Mouse (Mus musculus) gastrocnemius, postnatal 36 days (tissue): ENCODE measurements around the gene 2900011O08Rik. TPM values are rescaled to one million over a fixed set of nuclear protein-coding genes. Genes with fewer than 3 reads are reported as not detected.
"Not testable (repeated sequence)": the region's sequence is repeated elsewhere in the genome, so short reads cannot be mapped to it uniquely, and the experiment has no call there.

Experiments
- DNase-seq, 2 experiments: peaks; one replicate each; pipeline ENCODE4 v3.0.0; 2022
- intact Hi-C: fragments of 180-260 bp; cut with DNase I; formaldehyde crosslinking; loops from one replicate; pipeline ENCODE4 v1.15.1; 2025
- long read RNA-seq, 2 experiments: library from polyadenylated mRNA; stranded (forward); transcript quantifications; one replicate each; pipeline ENCODE4 v2.0.0; 2021
- total RNA-seq, 2 experiments: library from RNA; stranded (reverse); gene quantifications; 2 replicates each; pipeline ENCODE4 v1.2.3; 2021

Gene 2900011O08Rik
- not detected for total RNA-seq
- long read RNA-seq, experiment 1 = 0 reads
- long read RNA-seq, experiment 2 = 0 reads

DNA sequence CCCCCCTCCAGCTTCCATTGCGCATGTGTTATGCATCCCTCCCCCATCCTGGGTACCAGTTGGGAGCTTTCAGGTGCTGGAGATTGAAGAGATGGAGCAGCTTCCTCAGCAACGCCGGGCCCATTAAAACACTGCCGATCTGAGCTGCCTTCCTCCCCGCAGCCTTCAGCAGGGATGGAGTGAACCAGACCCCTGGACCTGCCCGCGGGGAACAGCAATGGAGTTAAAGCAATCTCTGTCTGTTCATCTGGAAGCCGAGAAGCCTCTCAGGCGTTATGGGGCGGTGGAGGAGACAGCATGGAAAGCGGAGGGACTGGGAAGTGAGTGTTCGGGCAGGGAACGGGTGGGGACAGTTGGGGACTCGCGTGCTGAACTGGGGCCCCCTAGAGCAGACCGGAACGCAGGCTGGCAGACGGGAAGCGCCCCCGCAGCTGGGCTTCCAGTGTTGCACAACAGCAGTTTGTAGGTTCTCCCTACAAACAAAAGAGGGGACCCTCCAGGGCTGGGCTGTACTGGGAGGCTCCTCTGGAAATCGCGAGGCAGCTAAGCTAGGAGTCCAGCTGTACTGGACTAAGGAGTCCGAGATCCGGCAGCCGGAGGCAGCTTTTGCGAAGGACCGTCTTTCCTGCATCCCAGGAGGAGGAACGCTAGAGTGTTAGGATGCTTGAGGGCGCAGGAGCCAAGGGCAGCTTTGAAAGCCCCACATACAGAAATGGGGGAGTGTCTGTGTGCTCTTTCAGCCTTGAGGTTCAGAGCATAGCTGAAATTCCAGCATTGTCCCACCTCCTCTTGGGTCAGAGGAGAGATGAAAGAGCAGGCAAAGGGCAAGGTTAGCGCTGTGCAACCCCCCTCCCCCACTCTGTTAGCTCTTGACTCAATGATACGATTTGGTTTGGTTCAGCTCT lies at the start of gene 2900011O08Rik, which contains the start of gene Ifitm7:
Gene 2900011O08Rik, plus strand, starts transcription at position 31 of the 905 bp plus-strand sequence.
Gene Ifitm7, minus strand, starts transcription at position 315 of the 905 bp plus-strand sequence.
- no peak for DNase-seq
- intact Hi-C loops = no loop called here

DNA sequence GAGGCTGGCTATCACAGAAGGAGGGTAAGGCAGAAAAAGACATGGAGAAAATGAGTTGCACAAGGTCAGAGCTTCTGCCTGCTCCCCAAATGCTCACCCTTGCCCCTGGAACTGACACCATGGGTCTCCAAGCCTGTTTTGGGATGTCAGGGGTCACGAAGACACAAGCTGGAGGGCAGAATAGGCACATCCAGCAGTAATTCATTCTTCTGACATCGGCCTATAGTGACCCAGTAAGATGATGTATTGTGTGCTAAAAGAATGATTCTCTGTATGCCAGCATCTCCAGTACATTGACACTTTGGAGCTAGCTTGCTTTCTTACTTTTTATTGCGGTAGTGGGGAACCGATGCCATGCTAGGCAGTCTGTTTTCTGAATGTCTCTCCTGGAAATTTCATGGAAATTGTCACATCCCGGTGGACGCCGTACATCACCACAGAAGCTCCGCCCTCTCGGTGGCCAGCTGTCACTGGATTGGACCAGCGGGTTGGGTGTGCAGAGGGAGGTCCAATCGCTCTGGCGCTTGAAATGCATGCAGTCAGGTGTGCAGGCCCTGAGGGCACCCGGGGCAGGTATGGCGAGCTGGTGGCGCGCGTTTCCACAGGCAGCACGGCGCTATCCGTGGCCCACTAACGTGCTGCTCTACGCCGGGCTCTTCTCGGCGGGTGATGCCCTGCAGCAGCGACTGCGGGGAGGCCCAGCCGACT lies 46.1 kb upstream of the 2900011O08Rik start:
- peak in 1 of 2 experiments; percentile 31 for DNase-seq
- intact Hi-C loops = loop anchor here (5.0 kb wide), 1 partner anchor 62 kb away; no protein-coding TSS in a partner anchor

DNA sequence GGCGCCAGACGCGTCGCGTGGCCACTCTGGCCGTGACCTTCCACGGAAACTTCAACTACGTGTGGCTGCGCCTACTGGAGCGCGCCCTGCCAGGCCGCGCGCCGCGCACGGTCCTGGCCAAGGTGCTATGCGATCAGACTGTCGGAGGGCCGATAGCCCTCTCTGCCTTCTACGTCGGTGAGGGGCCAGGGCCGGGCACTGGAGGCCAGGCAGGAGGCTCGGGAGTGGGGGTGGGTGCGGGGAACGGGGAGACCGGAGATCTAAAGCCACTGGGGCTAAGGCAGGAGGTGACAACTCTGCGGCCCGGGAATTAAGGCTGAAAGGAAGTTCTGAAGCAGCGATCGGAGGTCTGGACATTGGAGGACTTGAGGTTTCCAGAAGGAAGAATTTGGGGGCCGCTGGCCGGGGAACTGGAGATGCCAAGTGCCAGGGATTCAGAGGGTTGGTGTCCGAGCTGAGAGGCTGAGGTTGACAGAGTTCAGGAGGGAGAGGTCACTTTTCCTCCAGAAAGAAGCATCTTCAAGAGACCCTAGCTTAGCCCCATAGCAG lies 45.5 kb upstream of the 2900011O08Rik start:
- intact Hi-C loops = loop anchor here (5.0 kb wide), 1 partner anchor 61 kb away; no protein-coding TSS in a partner anchor
- DNase-seq = peak in 1 of 2 experiments; percentile 9

DNA sequence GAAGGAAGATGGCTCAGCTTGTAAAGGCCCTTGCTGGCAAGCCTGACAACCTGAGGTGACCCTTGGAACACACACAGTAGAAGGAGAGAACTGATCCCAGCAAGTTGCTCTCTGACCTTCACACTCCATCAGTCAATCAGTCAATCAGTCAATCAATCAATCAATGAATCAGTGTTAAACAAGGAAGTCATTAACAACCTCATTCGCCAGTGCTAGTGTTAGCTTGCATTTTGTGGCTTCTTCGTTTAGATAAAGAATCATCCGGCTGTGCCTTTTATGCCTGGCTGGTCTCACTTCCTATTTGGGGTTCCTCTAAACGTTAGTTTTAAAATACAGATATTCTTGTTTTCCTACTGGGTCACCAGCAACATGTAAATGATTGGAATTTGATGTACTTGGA lies 42.2 kb upstream of the 2900011O08Rik start:
- no peak for DNase-seq
- intact Hi-C loops = loop anchor here (5.0 kb wide), 1 partner anchor 58 kb away; no protein-coding TSS in a partner anchor

DNA sequence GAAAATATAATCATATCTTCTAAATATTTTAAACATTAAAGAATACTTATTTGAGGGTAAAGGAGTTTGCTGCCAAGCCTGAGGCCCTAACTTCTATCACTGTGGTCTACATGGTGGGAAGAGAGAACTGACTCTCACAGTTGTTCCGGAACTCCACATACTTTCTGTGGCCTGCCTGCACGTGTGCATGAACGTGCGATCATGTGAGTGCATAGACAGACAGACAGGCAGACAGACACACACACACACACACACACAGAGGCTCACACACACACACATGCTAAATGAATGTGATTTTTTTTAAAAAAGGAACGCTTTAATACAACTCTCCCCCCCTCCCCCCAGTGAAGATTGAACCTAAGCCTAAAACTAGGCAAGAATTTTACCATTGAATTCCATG lies 41.7 kb upstream of the 2900011O08Rik start:
- no peak for DNase-seq
- intact Hi-C loops = loop anchor here (5.0 kb wide), 1 partner anchor 58 kb away; no protein-coding TSS in a partner anchor

DNA sequence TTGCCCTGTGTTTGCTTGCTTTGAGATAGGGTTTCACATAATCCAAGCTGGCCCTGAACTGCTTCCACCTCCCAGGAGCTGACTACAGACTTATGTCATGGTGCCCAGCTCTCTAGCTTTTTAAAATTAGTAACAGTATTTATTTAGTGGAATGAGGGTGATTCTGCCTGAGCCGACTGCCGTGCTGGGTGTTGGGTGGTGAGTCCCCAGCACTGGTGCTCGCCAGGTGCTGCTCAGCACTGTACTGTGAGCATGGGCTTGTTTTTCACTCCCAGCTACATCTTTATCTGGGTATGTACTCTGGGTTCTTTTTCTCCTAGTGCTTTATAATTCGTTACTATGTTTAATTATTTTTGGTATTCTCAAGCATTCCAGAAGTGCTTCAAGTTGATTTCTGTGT lies 41.3 kb upstream of the 2900011O08Rik start:
- intact Hi-C loops = no loop called here
- no peak for DNase-seq

DNA sequence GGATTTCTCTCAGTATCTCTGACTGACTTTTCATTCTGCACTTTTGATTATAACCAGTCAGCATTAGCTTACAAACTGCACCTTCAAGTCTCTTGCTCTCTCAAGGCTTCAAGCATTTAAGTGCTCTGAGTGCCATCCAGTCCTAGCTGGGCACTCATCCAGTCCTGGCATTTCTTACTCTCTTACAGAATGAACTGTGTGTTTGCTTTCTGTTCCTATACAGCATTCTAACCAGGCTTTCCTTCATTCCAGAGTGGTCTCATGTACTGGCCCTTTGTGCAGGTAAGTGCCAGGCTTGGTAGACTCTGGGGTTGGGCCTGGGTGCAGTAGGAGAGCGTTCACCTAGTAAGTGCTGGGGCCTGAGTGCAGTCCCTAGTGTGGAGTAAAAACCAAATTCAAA lies 40.1 kb upstream of the 2900011O08Rik start:
- no peak for DNase-seq
- intact Hi-C loops = no loop called here

DNA sequence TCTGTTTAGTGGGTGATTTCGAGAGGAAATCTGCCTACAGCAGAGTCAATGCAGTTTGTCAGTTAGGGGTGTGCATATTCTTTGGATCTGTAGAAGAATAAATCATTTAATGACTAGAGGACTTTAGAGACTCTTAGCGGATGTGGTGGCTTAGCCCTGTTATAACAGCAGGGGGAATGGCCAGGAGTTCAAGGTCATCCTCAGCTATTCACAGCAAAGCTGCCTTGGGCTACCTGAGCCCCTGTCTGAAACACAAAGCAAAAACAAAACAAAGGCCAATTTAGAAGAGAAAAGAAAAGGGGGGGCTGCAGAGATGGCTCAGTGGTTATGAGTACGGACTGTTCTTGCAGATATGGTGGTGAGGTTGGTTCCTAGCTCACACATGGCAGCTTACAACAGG lies 35.2 kb upstream of the 2900011O08Rik start:
- no peak for DNase-seq
- intact Hi-C loops = no loop called here

DNA sequence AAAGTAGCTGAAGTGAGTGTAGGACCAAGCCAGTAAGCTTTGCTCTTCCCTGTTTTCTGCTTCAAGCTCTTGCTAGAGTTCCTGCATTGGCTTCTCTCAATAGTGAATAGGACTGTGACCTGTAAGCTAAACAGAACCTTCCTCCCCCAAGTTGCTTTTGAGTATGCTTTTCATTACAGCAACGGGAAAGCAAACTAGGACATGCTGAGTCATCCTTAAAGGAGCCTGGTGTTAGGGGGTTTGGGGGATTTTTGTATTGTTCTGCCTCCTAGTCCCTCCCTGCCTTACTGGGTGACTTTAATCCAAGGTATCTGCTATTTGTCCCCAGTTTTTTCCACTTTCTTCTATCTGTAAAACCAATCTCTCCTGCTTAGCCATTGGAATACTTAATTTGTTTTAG lies 24.4 kb upstream of the 2900011O08Rik start:
- DNase-seq = no peak
- intact Hi-C loops = no loop called here

DNA sequence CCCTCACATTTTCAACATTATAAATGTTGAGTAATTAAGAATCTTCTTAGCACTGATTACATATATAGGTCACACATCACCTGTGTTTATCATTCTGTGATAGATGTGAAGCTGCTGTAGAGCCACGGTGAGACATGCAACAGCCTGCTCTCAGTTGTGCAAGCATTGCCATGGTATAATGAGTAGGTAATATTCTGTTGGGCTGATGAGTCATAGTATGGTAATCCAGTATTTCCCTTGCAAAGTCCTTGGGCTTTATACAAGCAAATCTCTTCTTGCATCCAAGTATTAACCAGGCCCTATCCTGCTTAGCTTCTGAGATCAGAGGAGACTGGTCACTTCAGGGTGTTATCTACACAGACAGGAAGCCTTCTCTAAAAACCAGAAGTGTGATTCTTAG lies 17.3 kb upstream of the 2900011O08Rik start:
- intact Hi-C loops = no loop called here
- no peak for DNase-seq

DNA sequence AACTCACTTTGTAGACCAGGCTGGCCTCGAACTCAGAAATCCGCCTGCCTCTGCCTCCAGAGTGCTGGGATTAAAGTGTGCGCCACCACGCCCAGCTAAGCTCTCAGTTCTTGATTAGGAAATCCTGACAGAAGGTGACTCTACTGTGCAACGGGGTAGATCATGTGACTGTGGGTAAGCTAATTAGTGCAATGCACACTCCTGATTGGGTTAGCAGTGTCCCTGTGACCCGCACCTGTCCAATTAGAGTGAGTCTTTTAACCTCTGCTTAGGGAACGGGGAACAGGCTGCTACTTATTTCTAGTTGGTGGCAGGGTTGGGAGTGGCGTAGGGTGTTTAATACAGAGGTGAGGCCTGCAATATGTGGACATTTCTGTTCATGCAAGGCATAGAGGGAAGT lies 14.4 kb upstream of the 2900011O08Rik start:
- intact Hi-C loops = no loop called here
- no peak for DNase-seq

DNA sequence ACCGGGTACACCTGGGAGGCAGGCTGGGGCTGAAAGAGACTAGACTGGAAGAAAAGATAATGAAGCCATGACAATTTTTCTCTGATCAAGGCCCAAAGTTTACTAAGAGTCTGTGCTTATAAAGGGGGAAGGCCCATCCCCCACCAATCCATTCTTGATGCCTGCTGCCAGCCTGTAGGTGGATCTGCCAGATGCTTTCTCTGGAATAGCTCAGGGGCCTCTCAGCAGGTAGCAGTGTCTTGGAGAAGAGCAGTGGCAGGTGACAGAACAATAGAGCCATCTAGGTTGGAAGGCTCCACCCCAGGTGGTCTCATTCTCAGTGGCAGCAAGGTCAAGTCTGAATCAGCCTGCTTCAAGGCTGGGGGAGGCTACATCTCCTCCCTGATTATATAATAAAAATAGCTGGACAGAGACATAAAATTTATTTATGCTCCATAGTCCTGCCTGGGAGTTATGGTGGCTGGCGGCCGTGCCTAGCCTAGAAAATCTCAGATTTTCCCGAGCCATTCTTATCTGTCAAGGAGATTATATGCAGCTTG lies 10.0 kb upstream of the 2900011O08Rik start:
- intact Hi-C loops, DNase-seq: not testable (repeated sequence)

DNA sequence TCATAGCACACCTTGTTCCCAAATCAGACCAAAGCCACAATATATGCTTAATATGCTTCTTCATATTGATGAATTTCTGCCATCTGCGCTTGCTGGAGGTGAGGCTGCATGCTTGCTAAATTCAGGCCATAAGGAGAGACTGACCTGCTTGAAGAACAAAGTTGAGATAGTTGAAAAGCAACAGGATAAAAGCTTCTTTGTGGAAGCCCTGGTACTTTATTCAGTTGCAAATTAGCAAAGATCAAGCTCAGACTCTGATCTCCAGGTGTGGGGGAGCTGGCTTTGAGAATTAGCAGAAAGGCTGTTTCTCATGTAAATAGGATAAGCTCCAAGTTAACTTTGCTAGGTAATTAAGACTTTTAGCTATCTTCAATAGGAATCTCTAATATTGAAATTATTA lies 9.4 kb upstream of the 2900011O08Rik start:
- DNase-seq, intact Hi-C loops: not testable (repeated sequence)

DNA sequence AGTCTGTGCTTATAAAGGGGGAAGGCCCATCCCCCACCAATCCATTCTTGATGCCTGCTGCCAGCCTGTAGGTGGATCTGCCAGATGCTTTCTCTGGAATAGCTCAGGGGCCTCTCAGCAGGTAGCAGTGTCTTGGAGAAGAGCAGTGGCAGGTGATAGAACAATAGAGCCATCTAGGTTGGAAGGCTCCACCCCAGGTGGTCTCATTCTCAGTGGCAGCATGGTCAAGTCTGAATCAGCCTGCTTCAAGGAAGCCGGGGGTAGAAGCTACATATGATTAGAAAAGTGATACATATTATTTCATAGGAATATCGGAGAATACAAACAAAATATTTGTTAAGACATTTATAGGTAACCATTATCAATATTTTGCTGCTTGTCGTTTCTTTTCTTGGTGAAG lies 4.7 kb upstream of the 2900011O08Rik start:
- DNase-seq, intact Hi-C loops: not testable (repeated sequence)

DNA sequence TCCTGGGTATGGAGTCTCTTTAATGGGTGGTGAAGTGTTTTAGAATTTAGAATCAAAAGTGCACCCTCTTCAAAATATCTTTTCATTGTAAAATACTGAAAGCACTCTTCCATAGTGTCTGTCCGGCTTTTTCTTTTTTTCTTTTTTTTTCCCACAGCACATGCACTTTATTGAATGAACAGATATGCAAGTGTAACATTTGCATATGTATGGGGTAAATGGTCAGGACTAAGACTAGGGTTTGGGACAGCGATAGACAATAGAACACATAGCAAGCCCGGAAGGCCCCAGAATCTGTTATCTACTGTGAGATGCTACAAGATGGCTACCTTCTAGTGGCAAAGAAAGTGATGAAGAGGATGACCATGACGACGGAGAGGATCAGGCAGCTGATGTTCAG lies 3.2 kb upstream of the 2900011O08Rik start:
- intact Hi-C loops = no loop called here
- no peak for DNase-seq

DNA sequence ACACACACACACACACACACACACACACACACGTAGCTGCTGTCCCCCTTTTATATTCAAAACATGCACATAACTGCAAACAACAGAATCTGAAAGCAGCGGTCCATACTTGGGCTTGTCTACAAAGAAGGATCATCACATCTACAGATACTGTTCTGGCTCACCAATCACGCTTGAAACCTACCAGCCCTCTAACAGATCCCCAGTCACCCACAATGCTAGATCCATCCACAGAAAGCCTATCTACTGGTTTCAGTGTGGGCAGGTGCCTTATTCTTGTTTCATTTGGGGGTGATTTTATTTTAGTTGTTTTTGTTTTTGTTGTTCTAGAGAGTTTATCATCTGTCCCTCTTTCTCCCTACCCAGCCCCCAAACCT lies 219 bp upstream of the 2900011O08Rik start:
- intact Hi-C loops = no loop called here

DNA sequence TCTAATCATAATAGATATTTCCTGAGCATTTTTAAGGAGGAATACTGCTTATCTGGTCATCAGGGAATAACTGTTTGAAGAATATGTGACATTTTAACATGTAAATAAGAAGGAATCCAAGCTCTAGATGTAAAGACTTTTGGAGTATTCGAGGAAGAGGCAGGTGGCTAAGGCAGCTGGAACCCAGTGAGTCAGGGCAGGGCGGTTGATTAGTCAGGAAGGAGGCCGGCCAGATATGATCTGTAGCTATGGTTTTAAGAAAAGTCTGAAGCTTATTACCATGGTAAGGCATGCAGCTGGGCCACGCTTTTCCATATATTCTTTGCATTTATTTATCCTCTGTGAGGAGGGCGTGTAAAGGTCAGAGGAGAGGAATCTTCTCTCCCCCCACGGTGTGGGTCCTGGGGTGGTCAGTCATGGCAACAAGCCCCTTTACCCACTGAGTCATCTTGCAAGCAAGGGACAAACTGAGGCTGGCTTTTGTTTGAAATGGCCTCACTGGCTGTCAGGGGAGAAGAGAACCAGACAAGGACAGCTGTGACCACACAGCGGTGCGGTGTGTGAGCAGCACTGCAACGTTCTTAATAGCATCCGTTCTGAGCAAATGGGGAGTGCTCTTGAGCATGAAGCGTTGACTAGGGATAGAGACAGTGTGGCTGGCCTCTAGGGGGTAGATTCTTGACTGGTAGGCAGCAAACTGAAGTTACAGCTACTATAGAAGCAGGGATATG lies 6.3 kb downstream of the 2900011O08Rik start:
- no peak for DNase-seq
- intact Hi-C loops = no loop called here

More for the DNA sequence above, 219 bp upstream of the 2900011O08Rik start:
- DNase-seq = no peak

DNA sequence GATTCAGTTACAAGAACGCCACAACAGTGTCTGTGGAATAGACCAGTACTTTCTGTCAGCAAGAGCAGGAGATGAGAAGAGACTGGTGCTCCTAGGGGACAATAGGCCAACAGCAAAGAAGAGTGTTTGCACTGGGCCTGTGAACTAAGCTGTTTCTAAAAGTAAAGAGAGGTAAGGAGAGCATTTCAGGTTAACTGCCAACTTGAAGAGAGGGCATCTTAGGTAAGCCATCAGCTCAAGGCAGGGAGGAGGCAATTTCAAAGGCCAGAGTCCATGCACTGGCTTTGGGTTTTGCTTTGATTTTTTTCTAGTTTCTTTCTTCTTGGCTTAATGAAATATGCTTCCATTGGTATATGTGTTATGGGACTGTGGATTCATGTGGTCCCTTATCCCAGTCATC lies 7.7 kb downstream of the 2900011O08Rik start:
- no peak for DNase-seq
- intact Hi-C loops = no loop called here

DNA sequence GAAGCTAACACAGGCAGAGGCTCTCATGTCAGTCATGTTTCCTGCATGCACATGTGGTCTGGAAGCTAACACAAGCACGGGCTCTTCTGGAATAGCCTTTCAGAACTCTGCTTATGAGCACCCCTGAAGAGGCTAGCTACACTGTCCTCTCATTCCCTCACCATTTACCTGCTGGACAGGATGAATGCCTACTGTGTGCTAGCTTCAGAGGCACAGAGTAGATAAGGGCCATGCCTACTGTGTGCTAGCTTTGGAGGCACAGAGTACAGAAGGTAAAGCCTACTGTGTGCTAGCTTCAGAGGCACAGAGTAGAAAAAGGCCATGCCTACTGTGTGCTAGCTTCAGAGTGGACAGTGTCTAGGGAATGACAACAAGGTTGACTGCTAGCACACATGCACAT lies 8.1 kb downstream of the 2900011O08Rik start:
- intact Hi-C loops = no loop called here

More for the DNA sequence above, 8.1 kb downstream of the 2900011O08Rik start:
- no peak for DNase-seq
